Mouse (Mus musculus) left cerebral cortex, adult 2 months (tissue): ENCODE measurements around the gene Pcca. TPM values are rescaled to one million over a fixed set of nuclear protein-coding genes. Genes with fewer than 3 reads are reported as not detected.

Experiments used
- DNase-seq, 2 experiments: peaks; one replicate each; pipeline ENCODE4 v3.0.0; 2021 to 2022; ENCODE audit warnings: low spot score in 2 of 2, mixed read lengths in 1 of 2; ENCODE audit errors: extremely low spot score in 1 of 2
- H3K27ac ChIP-seq: fragments of 200-600 bp; 2 replicates; pipeline ENCODE4 v1.8.1; 2022
- H3K4me3 ChIP-seq: fragments of 200-600 bp; 2 replicates; pipeline ENCODE4 v1.8.1; 2022
- CTCF ChIP-seq: fragments of 200-600 bp; IDR thresholded peaks from 2 replicates; pipeline ENCODE4 v1.8.1; 2022; ENCODE audit warnings: antibody characterized with exemption, mild to moderate bottlenecking, moderate library complexity
- intact Hi-C: fragments of 180-260 bp; cut with DNase I; formaldehyde crosslinking; loops from one replicate; pipeline ENCODE4 v1.15.1; 2025
- total RNA-seq, 2 experiments: library from RNA; stranded (reverse); gene quantifications; 2 replicates each; pipeline ENCODE4 v1.2.3; 2021

Gene Pcca
- total RNA-seq, 2 experiments from 2014 or later: 30.2 to 36.2 TPM

DNA sequence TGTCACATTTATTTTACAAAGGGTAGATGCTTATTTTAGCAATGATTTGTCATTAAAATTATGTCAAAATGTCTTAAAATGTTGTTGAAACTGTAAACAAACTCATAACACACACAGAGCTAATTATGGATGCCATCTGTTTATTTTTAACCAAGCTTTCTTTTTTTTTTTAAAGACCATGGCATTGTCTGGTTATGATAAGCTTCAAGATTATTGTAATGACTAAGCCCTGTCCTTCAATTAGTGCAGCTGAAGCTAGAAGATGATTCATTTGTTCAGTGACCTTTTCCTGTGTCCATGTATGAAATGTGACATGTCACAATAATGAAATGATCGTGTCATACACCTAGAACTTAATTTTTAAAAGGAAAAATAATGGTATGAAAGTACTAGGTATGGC lies 149.5 kb downstream of the Pcca start:
- no peak for TF ChIP-seq CTCF
- Histone ChIP-seq H3K4me3 (no peak overlapping the region), H3K27ac (no peak overlapping the region)
- intact Hi-C loops: no loop called here
- DNase-seq: no peak

GRCm38 (mm10) chr14:122684250-122684649 lies 150.1 kb downstream of the Pcca start:
- H3K4me3 ChIP-seq: no peak overlapping the region
- intact Hi-C loops: no loop called here
- DNase-seq: no peak
- H3K27ac ChIP-seq: no peak overlapping the region
- no peak for TF ChIP-seq CTCF

GRCm38 (mm10) chr14:122684811-122685210 lies 150.7 kb downstream of the Pcca start:
- H3K4me3 ChIP-seq: no peak overlapping the region
- intact Hi-C loops: no loop called here
- no peak for DNase-seq
- no peak for TF ChIP-seq CTCF
- H3K27ac ChIP-seq: no peak overlapping the region

DNA sequence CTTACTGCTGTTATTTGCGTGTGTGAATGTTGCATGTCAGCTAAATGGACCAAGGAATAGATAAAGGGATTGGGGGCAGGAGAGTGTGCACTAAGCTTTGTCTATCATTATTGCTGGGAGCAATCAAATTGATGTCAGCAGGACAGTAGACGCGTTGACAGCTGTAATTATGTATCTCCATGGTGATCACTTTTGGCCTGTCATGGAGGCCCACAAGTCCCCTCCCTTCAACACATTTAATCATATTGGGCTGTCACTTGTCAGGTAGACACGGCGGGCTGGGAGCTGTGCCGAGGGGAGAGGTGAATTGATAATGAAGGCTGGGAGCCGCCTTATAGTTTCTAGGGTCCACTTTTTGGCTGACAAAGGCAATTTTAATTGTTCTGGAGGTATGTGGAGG lies 153.3 kb downstream of the Pcca start:
- TF ChIP-seq CTCF: no peak
- DNase-seq: no peak
- intact Hi-C loops: no loop called here
- no peak overlapping the region for H3K4me3 ChIP-seq
- H3K27ac ChIP-seq: no peak overlapping the region

DNA sequence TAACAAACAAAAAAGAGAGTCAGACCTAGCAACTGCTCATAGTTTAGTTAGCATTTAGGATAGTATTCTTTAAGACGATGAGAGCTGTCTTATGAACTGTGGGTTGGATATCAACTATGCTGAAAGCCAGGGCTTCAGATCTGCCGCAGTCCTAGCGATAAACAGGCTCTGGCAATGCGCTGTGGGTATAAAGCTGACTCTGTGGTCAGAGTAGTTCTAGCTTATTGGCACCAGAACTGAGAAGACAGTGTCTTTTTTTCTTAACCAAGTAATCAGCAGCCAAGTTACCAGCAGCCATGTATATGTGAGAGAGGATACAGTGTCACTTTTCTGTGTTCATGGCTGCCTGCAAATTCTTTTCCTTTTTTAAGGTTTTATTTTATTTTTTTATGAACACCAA lies 154.3 kb downstream of the Pcca start:
- intact Hi-C loops: no loop called here
- TF ChIP-seq CTCF: no peak
- no peak for DNase-seq
- H3K27ac ChIP-seq: no peak overlapping the region
- no peak overlapping the region for H3K4me3 ChIP-seq

DNA sequence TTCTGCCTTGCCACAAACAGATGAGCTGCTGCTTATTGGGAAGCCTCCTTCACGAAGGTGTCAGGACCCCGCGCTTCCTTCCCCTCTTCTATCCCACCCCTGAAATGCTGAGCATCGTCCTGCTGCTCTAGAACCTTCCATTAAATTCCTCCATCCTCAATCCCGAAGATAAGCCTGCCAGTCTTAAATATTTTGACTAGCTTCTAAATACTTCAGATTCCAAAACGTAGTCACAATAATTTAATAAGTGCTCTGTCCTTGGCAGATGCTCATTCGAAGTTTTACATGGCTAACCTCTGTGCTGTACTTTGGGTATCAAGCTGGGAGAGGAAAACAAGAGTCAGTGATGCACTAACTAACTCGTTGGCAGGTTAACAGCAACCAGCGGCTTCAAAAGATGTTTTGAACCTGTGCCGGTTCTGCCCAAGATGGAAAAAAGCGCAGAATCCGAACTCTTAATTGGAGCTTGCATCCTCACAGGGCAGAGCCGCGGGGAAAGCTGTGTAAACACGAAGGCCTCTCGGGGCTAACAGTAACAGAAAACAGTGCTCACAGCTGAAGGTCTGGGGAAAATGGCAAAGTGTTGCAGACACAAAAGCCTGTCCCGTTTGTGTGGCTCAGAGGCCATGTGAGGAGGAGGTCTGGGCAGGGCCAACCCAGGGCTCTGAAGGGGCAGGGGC lies 155.2 kb downstream of the Pcca start:
- H3K4me3 ChIP-seq: no peak overlapping the region
- TF ChIP-seq CTCF: no peak
- intact Hi-C loops: no loop called here
- DNase-seq: no peak
- H3K27ac ChIP-seq: no peak overlapping the region

- Histone ChIP-seq H3K4me3 (no peak overlapping the region), H3K27ac (no peak overlapping the region)
- intact Hi-C loops: no loop called here
- TF ChIP-seq CTCF: no peak
- DNase-seq: no peak
Observed at GRCm38 (mm10) chr14:122691555-122691954, 157.4 kb downstream of the Pcca start.

GRCm38 (mm10) chr14:122700333-122700732 lies 166.2 kb downstream of the Pcca start:
- no peak overlapping the region for H3K27ac ChIP-seq
- H3K4me3 ChIP-seq: no peak overlapping the region
- no peak for DNase-seq
- no peak for TF ChIP-seq CTCF
- intact Hi-C loops: no loop called here

- Histone ChIP-seq H3K27ac (no peak overlapping the region), H3K4me3 (no peak overlapping the region)
- intact Hi-C loops: no loop called here
- no peak for DNase-seq
- no peak for TF ChIP-seq CTCF
Observed at GRCm38 (mm10) chr14:122713793-122714192, 179.7 kb downstream of the Pcca start.

DNA sequence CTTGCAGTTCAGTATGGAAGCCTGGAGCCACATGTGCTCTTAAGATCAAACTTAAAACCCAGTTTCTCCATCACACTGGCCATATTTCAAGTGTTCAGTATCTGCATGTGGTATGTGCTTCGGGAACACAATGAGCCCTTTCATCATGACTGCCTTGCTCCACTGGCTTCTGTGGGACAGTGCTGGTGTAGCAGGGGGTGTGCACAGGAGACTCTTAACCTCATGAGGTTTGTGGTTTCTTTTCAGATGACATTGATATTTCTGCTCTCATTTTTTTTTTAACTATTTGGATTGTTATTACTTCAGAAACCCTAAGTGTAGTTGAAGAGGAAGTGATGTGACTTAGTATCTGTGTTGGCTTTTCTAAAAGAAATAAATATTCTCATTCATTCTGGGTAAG lies 180.8 kb downstream of the Pcca start:
- intact Hi-C loops: no loop called here
- Histone ChIP-seq H3K4me3 (no peak overlapping the region), H3K27ac (no peak overlapping the region)
- DNase-seq: no peak
- no peak for TF ChIP-seq CTCF

GRCm38 (mm10) chr14:122716057-122716456 lies 181.9 kb downstream of the Pcca start:
- Histone ChIP-seq H3K4me3 (no peak overlapping the region), H3K27ac (no peak overlapping the region)
- TF ChIP-seq CTCF: no peak
- intact Hi-C loops: no loop called here
- no peak for DNase-seq

DNA sequence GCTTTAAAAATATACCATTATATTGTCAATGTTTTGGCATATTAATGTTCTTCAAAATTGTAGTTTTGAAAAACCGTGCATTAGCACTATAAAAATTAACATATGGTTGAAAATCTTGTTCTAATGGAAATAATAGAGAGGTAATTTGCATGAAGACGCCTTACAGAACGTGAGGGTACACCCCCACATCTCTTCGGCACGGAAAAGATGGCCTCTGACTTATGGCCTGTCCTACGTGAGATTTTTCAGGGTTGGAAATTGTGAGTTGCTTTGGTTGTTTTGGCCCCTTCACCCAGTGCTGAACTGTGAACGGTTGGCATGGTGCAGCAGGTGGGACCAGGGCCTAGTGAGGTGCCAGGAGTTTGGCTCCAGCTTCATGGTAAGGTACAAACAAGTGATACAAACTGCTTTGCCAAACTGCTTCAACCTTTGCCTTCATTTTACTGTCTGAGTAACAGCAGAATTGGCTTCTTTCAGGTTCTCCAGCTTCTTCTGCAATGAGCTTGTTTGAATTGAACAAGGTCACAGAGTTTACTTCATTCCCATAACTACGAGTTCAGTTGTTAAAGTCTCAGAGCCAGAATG lies 185.5 kb downstream of the Pcca start:
- DNase-seq: no peak
- no peak for TF ChIP-seq CTCF
- Histone ChIP-seq H3K4me3 (no peak overlapping the region), H3K27ac (no peak overlapping the region)
- intact Hi-C loops: no loop called here

DNA sequence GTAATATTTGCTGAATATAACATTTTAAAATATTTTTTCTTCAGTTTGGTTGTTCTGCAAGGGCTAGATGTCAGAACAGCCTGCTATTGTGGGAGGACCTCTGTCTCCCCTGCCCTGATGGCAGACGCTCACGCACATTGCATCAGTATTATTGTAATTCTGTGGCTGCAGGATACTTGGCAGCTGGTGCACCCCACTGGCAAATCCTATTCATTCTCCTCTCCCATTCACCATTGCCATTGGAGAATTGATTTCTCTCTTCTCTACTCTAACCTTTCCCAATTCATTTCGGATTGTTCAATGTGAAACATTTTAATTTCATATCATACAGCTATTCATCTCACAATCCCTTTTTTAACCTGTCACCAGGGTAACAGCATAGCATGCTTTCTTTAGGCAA lies 186.9 kb downstream of the Pcca start:
- no peak for TF ChIP-seq CTCF
- no peak for DNase-seq
- no peak overlapping the region for H3K4me3 ChIP-seq
- H3K27ac ChIP-seq: no peak overlapping the region
- intact Hi-C loops: no loop called here
